Mouse (Mus musculus) kidney, postnatal 0 days (tissue): ENCODE measurements around the gene Zbtb20. TPM values are rescaled to one million over a fixed set of nuclear protein-coding genes. Genes with fewer than 3 reads are reported as not detected.
"Not testable (repeated sequence)": the region's sequence is repeated elsewhere in the genome, so short reads cannot be mapped to it uniquely, and the experiment has no call there.

ENCODE experiments used
- ATAC-seq: fragments of 200-750 bp; cut with Nextera tagmentation; replicated peaks from 2 replicates; pipeline ENCODE4 v1.8.0; 2017; ENCODE audit warnings: low read depth, moderate number of reproducible peaks, moderate TSS enrichment, moderate library complexity; ENCODE audit not compliant: low FRiP score
- DNase-seq: peaks from one replicate; pipeline ENCODE4 v3.0.0-alpha.2; 2016; ENCODE audit warnings: low spot score
- H3K27ac ChIP-seq: fragments of 300-500 bp; sonication (generic); 2 replicates; pipeline ENCODE4 v1.5.1; 2014; ENCODE audit warnings: mild to moderate bottlenecking
- H3K27me3 ChIP-seq: fragments of 300-500 bp; sonication (generic); 2 replicates; pipeline ENCODE4 v1.6.1; 2014; ENCODE audit warnings: low read length, mixed read lengths; ENCODE audit not compliant: insufficient read depth
- H3K36me3 ChIP-seq: fragments of 300-500 bp; sonication (generic); 2 replicates; pipeline ENCODE4 v1.6.1; 2014; ENCODE audit warnings: low read length, mixed read lengths; ENCODE audit not compliant: insufficient read depth
- H3K4me1 ChIP-seq: fragments of 300-500 bp; sonication (generic); replicated peaks from 2 replicates; pipeline ENCODE4 v1.6.1; 2014; ENCODE audit warnings: antibody characterized with exemption, low read length, mixed read lengths; ENCODE audit not compliant: insufficient read depth
- H3K4me2 ChIP-seq: fragments of 300-500 bp; sonication (generic); 2 replicates; pipeline ENCODE4 v1.6.1; 2014; ENCODE audit warnings: mild to moderate bottlenecking, low read length, moderate library complexity, mixed read lengths
- H3K4me3 ChIP-seq: fragments of 300-500 bp; sonication (generic); replicated peaks from 2 replicates; pipeline ENCODE4 v1.5.1; 2014; ENCODE audit warnings: low read depth, low read length
- H3K9ac ChIP-seq: fragments of 300-500 bp; sonication (generic); 2 replicates; pipeline ENCODE4 v1.6.1; 2014; ENCODE audit warnings: low read depth, low read length
- H3K9me3 ChIP-seq: fragments of 300-500 bp; sonication (generic); replicated peaks from 2 replicates; pipeline ENCODE4 v1.6.1; 2016; ENCODE audit warnings: low read length, inconsistent platforms, mixed read lengths
- CTCF ChIP-seq: IDR thresholded peaks from 2 replicates; pipeline ENCODE4 v1.5.1; 2016; ENCODE audit warnings: antibody characterized with exemption, low read depth, mild to moderate bottlenecking, moderate library complexity
- WGBS: fragments of 180-500 bp; shearing (Covaris S2); extraction: QIAGEN DNeasy Blood & Tissue Kit; methylation state at CpG from one replicate; pipeline ENCODE4 v1.1.7; 2014; 5-methylcytosine and 5-hydroxymethylcytosine counted together
- polyA plus RNA-seq: library from polyadenylated mRNA; unstranded; fragments of >200 nt; fragmentation: Nextera tagmentation; extraction: Ambion mirVana; gene quantifications from 2 replicates; pipeline ENCODE4 v1.2.1, GENCODE M21; 2015

The Zbtb20 gene
- polyA plus RNA-seq, 1 experiment from 2014 or later: 36.8 TPM

GRCm38 (mm10) chr16:42919992-42920760 lies 44.5 kb downstream of the Zbtb20 start:
- no peaks in the 10 kb centered on the region for H3K27me3 ChIP-seq
- H3K4me3 ChIP-seq: no peak overlapping the region
- TF ChIP-seq CTCF: no peak
- ATAC-seq (no peak), DNase-seq (no peak)
- no peaks in the 10 kb centered on the region for H3K36me3 ChIP-seq
- no peak overlapping the region for H3K27ac ChIP-seq
- H3K4me1 ChIP-seq: no peaks in the 10 kb centered on the region
- no peaks in the 10 kb centered on the region for H3K9me3 ChIP-seq
- no peak overlapping the region for H3K4me2 ChIP-seq
- H3K9ac ChIP-seq: no peak overlapping the region
- 89% methylated on average over 5 of the region's 5 CpGs for WGBS

- DNase-seq: no peak
- H3K36me3 ChIP-seq: no peaks in the 10 kb centered on the region
- no peak overlapping the region for H3K4me2 ChIP-seq
- WGBS: 69% methylated on average over 4 of the region's 4 CpGs
- no peak overlapping the region for H3K27ac ChIP-seq
- no peak for TF ChIP-seq CTCF
- no peaks in the 10 kb centered on the region for H3K27me3 ChIP-seq
- H3K9me3 ChIP-seq: no peaks in the 10 kb centered on the region
- no peak for ATAC-seq
- no peak overlapping the region for H3K4me3 ChIP-seq
- H3K4me1 ChIP-seq: no peaks in the 10 kb centered on the region
- no peak overlapping the region for H3K9ac ChIP-seq
These were observed 45.8 kb downstream of the Zbtb20 start for GRCm38 (mm10) chr16:42921436-42921835.

- WGBS: 56% methylated on average over 2 of the region's 2 CpGs
- H3K9ac ChIP-seq: no peak overlapping the region
These were observed 62.5 kb downstream of the Zbtb20 start for GRCm38 (mm10) chr16:42938211-42938610.

GRCm38 (mm10) chr16:42947016-42947415 lies 71.3 kb downstream of the Zbtb20 start:
- H3K9me3 ChIP-seq: no peaks in the 10 kb centered on the region
- H3K4me3 ChIP-seq: no peak overlapping the region
- DNase-seq (peak; percentile 13), ATAC-seq (no peak)
- H3K4me2 ChIP-seq: no peak overlapping the region
- H3K4me1 ChIP-seq: no peaks in the 10 kb centered on the region
- TF ChIP-seq CTCF: no peak
- WGBS: 42% methylated on average over 4 of the region's 4 CpGs
- no peak overlapping the region for H3K27ac ChIP-seq
- H3K9ac ChIP-seq: no peak overlapping the region
- no peaks in the 10 kb centered on the region for H3K36me3 ChIP-seq
- no peaks in the 10 kb centered on the region for H3K27me3 ChIP-seq

More at GRCm38 (mm10) chr16:42938211-42938610, 62.5 kb downstream of the Zbtb20 start:
- no peak for ATAC-seq
- no peak for TF ChIP-seq CTCF
- Histone ChIP-seq H3K4me1 (no peaks in the 10 kb centered on the region), H3K27ac (no peak overlapping the region), H3K27me3 (no peaks in the 10 kb centered on the region), H3K4me3 (no peak overlapping the region), H3K9me3 (no peaks in the 10 kb centered on the region), H3K4me2 (no peak overlapping the region), H3K36me3 (no peaks in the 10 kb centered on the region)
- no peak for DNase-seq

GRCm38 (mm10) chr16:42955401-42955800 lies 79.7 kb downstream of the Zbtb20 start:
- not testable (repeated sequence) for H3K36me3 ChIP-seq, H3K27me3 ChIP-seq, H3K4me1 ChIP-seq, H3K4me3 ChIP-seq, H3K4me2 ChIP-seq, H3K27ac ChIP-seq, DNase-seq, H3K9ac ChIP-seq, ATAC-seq, H3K9me3 ChIP-seq
- 97% methylated on average over 17 of the region's 17 CpGs for WGBS

GRCm38 (mm10) chr16:42972872-42973271 lies 97.2 kb downstream of the Zbtb20 start:
- WGBS: 86% methylated on average over 2 of the region's 2 CpGs
- ATAC-seq (no peak), DNase-seq (no peak)
- Histone ChIP-seq H3K9ac (no peak overlapping the region), H3K4me3 (no peak overlapping the region), H3K27ac (no peak overlapping the region), H3K4me1 (no peaks in the 10 kb centered on the region), H3K9me3 (no peaks in the 10 kb centered on the region), H3K4me2 (no peak overlapping the region), H3K36me3 (no peaks in the 10 kb centered on the region), H3K27me3 (no peaks in the 10 kb centered on the region)
- TF ChIP-seq CTCF: no peak

GRCm38 (mm10) chr16:42998896-42999295 lies 123.2 kb downstream of the Zbtb20 start:
- WGBS: 69% methylated on average over 1 of the region's 1 CpGs
- no peak for TF ChIP-seq CTCF
- no peaks in the 10 kb centered on the region for H3K9me3 ChIP-seq
- no peak overlapping the region for H3K27ac ChIP-seq
- no peaks in the 10 kb centered on the region for H3K27me3 ChIP-seq
- no peaks in the 10 kb centered on the region for H3K36me3 ChIP-seq
- H3K9ac ChIP-seq: no peak overlapping the region
- no peak for DNase-seq
- H3K4me1 ChIP-seq: no peaks in the 10 kb centered on the region
- no peak for ATAC-seq
- H3K4me2 ChIP-seq: no peak overlapping the region
- no peak overlapping the region for H3K4me3 ChIP-seq
